Mouse (Mus musculus): ENCODE data around the gene Tspan32. TPM values are rescaled to one million over a fixed set of nuclear protein-coding genes. Genes with fewer than 3 reads are reported as not detected.

The Tspan32 gene
- under 1 TPM in 1 of 2 experiments, not detected in 1; 0.17 TPM for total RNA-seq (2021)
- long read RNA-seq, full-length matches to known transcripts = 2 of 2 reads
- long read RNA-seq, partial matches to known transcripts = 0 of 2 reads
- long read RNA-seq, other reads (novel, unspliced or antisense) = 0 of 2 reads

DNA sequence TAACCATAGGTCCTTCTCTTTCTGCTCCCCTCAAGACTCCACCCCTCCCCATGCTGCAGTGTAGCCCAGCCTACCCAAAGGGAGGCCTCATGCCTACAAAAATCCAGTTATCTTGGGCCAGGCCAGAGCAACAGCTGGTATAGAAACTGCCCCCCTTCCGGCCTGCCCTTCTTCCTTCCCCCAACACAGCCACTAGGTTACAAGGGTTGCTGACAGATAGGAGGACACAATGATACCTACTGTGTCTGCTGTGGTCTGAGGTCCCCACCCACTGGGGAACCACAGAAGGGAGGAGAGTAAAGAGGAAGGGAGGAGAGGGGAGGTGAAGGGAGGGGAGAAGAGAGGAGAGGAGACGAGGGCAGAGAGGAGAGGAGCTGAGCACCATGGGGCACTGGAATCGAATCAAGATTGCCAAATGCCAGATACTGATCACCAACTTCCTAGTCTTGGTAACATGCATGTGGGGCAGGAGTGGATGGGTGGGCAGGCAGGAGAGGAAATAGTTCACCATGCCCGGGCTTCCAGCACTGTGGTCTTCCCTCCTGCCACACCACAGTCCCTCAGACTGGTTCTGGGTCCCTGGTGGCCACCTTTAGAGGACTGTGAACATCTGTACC lies at the start of gene Tspan32:
Tspan32 (plus strand) TSS at position 320 of the 617 bp plus-strand sequence.
- no peak for DNase-seq (ENCODE audit: low spot score in 2 of 2)

DNA sequence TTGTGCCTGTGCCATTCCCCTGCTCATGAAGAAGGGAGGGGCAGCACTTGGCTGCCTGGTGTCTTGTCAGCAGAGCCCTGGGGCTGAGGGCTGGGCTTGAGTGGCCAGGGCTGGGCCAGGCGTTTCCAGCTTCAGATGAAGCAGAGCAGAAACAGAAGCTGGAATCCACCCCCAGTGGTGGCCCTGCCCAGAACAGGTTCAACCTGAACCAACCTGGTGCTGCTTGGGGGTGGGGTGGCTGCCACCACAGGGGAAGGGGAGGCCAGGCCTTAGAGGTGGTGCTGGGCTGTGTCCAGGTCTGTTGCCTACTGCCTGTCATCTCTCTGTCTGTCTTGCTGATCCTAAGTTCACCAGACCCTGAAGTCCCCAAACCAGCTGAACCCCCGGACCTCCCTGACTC lies 48.8 kb upstream of the Tspan32 start:
- no peak for DNase-seq (ENCODE audit: low spot score in 2 of 2)

DNA sequence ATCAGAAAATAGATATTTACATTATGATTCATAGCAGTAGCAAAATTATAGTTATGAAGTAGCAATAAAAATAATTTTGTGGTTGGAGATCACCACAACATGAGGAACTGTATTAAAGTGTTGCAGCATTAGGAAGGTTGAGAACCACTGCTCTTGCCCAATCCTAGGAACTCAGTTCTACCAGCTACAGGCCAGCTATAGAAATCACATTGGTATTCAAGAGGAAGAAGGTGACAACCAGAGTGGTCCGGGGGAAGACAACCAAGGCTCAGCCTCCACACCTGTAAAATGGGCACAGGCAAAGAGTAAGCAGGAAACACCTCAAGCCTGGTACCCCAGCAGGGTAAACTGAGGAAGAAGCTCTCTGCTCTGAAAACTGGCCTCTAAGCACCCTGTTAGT lies 46.0 kb upstream of the Tspan32 start:
- no peak for DNase-seq (ENCODE audit: low spot score in 2 of 2)

GRCm38 (mm10) chr7:142959752-142960151 lies 45.1 kb upstream of the Tspan32 start:
- DNase-seq (ENCODE audit: low spot score in 2 of 2) = no peak

GRCm38 (mm10) chr7:142967414-142967883 lies 37.4 kb upstream of the Tspan32 start:
- DNase-seq (ENCODE audit: low spot score in 2 of 2) = no peak

DNA sequence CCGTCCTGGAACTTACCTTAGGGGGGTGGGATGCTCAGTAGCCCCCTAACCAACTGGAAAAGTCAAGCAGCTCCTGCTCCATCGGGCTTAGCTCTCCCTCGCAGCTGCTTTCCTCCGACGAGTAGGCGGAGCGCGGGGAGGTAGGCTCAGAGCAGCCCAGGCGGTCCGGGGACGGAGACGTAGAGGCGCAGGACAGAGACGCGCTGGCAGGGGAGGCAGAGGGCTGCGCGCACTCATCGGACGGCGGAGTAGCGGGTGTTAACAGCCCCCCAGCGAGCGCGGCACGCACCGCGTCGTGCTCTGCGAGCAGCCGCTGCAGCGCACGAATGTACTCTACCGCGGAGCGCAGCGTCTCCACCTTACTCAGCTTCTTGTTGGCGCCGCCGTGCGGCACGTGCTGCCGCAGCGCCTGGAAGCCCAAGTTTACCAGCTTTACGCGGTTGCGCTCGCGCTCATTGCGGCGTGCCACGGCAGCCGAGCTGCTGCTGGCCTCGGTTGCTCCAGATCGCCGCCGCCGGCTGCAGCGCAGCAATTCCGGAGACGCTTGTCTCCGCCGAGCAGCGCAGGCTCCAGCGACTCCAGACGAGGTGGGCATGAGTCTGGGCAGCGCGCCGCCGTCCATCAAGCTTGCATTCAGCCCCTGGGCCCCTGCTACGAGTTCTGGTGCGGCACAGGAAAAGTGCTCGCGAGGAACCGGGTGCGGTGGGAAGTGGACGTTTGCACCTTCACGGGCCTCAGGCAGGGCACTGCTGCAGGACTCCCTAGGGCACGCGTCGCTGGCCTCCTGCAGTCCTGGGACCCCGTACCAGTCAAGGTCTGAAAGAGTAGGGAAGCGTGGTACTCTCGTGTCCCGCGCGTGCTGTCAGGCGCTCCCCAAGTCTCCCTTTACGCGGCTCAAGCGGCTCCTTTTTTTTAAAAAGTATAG lies 36.7 kb upstream of the Tspan32 start:
- peak; percentile 43 to 59 for DNase-seq (ENCODE audit: low spot score in 2 of 2)

GRCm38 (mm10) chr7:142968809-142969511 lies 35.9 kb upstream of the Tspan32 start, which contains the start of gene Ascl2:
Ascl2 (minus strand) TSS chr7:142969264.
- DNase-seq (ENCODE audit: low spot score in 2 of 2) = no peak

- DNase-seq (ENCODE audit: low spot score in 2 of 2) = no peak
Observed at GRCm38 (mm10) chr7:142981908-142982307, 22.9 kb upstream of the Tspan32 start.

DNA sequence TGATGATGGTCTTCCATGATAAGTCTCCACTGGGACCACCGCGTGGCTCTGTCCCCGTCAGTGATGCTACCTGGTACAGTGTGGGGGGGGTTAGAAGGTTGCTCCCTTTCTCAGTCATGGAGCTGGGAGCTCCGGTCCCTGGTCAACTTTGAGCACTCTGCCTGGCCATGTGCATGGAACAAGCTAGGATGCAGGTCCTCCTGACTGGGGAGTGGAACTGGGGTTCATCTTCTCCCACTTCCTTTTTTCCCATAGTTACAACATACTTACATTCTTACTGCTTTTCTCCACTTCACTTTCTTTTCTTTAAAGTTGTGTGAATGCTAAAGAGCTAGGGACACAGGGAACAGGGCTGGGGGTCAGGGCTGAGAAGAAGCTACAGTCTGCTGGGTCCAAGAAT lies 19.7 kb upstream of the Tspan32 start:
- no peak for DNase-seq (ENCODE audit: low spot score in 2 of 2)

- DNase-seq (ENCODE audit: low spot score in 2 of 2) = no peak
Observed at GRCm38 (mm10) chr7:142987718-142988117, 17.1 kb upstream of the Tspan32 start.

- no peak for DNase-seq (ENCODE audit: low spot score in 2 of 2)
Observed at GRCm38 (mm10) chr7:142995004-142995403, 9.8 kb upstream of the Tspan32 start.

- DNase-seq (ENCODE audit: low spot score in 2 of 2) = no peak
Observed at GRCm38 (mm10) chr7:142995630-142996338, 9.1 kb upstream of the Tspan32 start.

GRCm38 (mm10) chr7:142996998-142997397 lies 7.8 kb upstream of the Tspan32 start:
- no peak for DNase-seq (ENCODE audit: low spot score in 2 of 2)

DNA sequence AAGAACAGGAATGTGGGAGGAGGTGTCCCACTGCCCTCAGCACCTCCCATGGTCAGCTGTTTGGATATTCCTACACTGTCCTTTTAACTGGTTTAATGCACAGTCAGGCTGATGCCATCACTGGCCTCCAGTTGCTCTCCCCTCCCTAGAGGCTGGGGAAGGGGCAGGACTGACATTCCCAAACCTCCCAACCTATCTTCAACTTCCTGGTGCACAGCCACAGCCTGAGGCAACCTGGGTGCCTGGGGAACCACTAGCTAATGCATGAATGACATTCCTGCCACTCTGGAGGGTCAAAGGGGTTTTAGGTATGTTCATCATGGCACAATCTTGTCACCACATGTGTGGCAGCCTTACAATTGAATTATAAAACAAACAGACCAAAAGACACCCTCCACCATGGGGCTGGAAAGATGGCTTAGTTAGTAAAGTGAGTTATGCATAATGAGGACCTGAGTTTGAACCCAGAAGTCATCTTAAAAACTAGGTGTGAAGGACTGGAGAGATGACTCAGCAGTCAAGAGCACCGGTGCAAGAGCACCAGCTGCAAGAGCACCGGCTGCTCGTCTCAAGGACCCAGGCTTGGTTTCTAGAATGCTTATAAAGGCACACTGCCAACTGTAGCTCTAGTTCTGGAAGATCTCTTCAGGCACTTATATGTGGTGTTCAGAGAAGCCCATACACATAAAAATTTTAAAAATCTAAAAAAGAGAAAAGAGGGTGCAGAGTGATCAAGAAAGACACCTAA lies 7.3 kb upstream of the Tspan32 start:
- no peak for DNase-seq (ENCODE audit: low spot score in 2 of 2)

- DNase-seq (ENCODE audit: low spot score in 2 of 2) = no peak
Observed at GRCm38 (mm10) chr7:143002679-143003078, 2.2 kb upstream of the Tspan32 start.

- no peak for DNase-seq (ENCODE audit: low spot score in 2 of 2)
Observed at GRCm38 (mm10) chr7:143005344-143006096, 674 bp downstream of the Tspan32 start.

DNA sequence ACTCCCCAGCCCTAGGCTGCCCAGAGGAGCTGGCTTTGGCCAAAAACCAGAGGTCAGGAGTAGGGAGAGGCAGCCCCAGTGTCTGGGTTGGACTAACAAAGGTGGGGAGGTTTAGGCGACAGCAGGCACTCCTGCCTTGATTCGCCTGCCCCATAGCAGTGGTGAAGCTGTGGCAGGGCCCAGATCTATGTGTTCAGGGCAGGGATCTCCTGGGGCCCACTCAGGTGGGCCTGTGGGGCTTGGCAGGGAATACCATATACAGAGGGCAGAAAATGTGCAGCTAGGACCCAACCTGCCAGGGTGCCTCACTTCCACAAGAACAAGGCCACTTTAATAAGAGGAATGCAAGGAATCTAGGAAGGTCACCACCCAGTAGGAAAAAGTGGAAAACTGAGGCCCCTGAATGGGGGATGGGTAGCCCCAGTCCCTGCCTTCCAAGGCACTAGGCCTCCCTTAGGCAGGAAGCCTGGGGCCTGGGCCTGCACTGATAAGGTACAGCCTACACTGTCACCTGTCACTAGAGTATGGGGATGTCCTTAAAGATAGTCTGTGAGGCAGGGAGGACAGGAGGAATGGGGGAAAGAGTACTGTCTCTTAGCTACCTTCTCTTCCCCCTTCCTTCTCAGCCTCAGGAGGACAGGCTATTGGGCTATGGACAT lies 1.4 kb downstream of the Tspan32 start:
- DNase-seq (ENCODE audit: low spot score in 2 of 2) = no peak

- no peak for DNase-seq (ENCODE audit: low spot score in 2 of 2)
Observed at GRCm38 (mm10) chr7:143006756-143007598, 2.1 kb downstream of the Tspan32 start.
